Mouse (Mus musculus): ENCODE results near the gene Rps6. TPM values are rescaled to one million over a fixed set of nuclear protein-coding genes. Genes with fewer than 3 reads are reported as not detected.

The Rps6 gene
- polyA plus RNA-seq, 1 experiment = 1,487 TPM

- Histone ChIP-seq H3K4me1 (ENCODE audit: control insufficient read depth, insufficient read depth, low read length) (no peaks in the 10 kb centered on the region), H3K27ac (ENCODE audit: insufficient read depth, low read depth, low read length) (no peak overlapping the region), H3K4me3 (ENCODE audit: insufficient read depth, low read length) (no peak overlapping the region)
- TF ChIP-seq CTCF (IDR thresholded peaks at IDR 0.05; ENCODE audit: low read depth, low read length) (no peak), POLR2A (IDR thresholded peaks at IDR 0.05; ENCODE audit: borderline replicate concordance, low read depth, low read length) (no peak)
These were observed 46.6 kb downstream of the Rps6 start for GRCm38 (mm10) chr4:86810604-86811003.

Other genes starting within 250 kb of the Rps6 start
- gene Haus6, start 245.4 kb downstream of the Rps6 start, polyA plus RNA-seq (2012; ENCODE audit: insufficient read depth, insufficient read length, missing spikeins) = 7.3 and 8.8 TPM in 2 replicates
- 397 and 415 TPM in 2 replicates for gene Plin2, start 187.4 kb downstream of the Rps6 start, polyA plus RNA-seq (2012; ENCODE audit: insufficient read depth, insufficient read length, missing spikeins)
- gene Dennd4c, start 108.9 kb downstream of the Rps6 start, polyA plus RNA-seq (2012; ENCODE audit: insufficient read depth, insufficient read length, missing spikeins) = 48.6 and 56.5 TPM in 2 replicates
- gene Acer2, start 17.0 kb upstream of the Rps6 start, polyA plus RNA-seq (2012; ENCODE audit: insufficient read depth, insufficient read length, missing spikeins) = 0.72 TPM in 1 of 2 replicates, not detected in the other

Measured in bone marrow macrophage, adult 2 months (primary cell).